Mouse (Mus musculus): Measurements from ENCODE around the gene Gm13287.

- TF ChIP-seq POLR2A (IDR thresholded peaks at IDR 0.05; ENCODE audit: low read depth, low read length), result no peak
- no peak for TF ChIP-seq CTCF (IDR thresholded peaks at IDR 0.05; ENCODE audit: extremely low read depth, insufficient read depth, insufficient read length, insufficient replicate concordance)
These were observed 27.5 kb downstream of the Gm13287 start for GRCm38 (mm10) chr4:88830523-88830922.

Measured in spleen, adult 2 months (tissue).